18 mouse cellular contexts compared by ENCODE assay signal in genomic region chr3:55515966-55516365, GRCm38 (mm10). TPM values are rescaled to one million over a fixed set of nuclear protein-coding genes. Genes with fewer than 3 reads are reported as not detected.
"Had no signal": no experiment of that assay in that cellular context is flagged by ENCODE, and none has a peak within 500 bp of the region (broad histone marks: within the 10 kb centered on the region; RNA-seq: fewer than 3 reads in every experiment).

No protein-coding gene starts in this region.

- DNase-seq: kidney, adult 9 months; kidney, postnatal 4 days; left cerebral cortex, postnatal 4 days; liver; liver, embryonic 13.5 days; liver, postnatal 0 days; lung, postnatal 14 days; thymus, adult 18-20 months; thymus, postnatal 25 days had no signal

- ATAC-seq: intestine, embryonic 15.5 days; liver, postnatal 0 days had no signal

- H3K4me1 ChIP-seq: intestine, embryonic 15.5 days; liver, embryonic 13.5 days had no signal

- H3K9me3 ChIP-seq: intestine, embryonic 15.5 days; liver, embryonic 13.5 days; lung, embryonic 15.5 days; neural tube, embryonic 12.5 days had no signal

- H3K27me3 ChIP-seq: intestine, embryonic 15.5 days; liver, embryonic 13.5 days; lung, embryonic 15.5 days; neural tube, embryonic 12.5 days had no signal

- H3K9ac ChIP-seq: intestine, embryonic 15.5 days; liver, embryonic 13.5 days; liver, postnatal 0 days; lung, embryonic 15.5 days; neural tube, embryonic 12.5 days had no signal

- H3K4me3 ChIP-seq: intestine, embryonic 15.5 days; layer of hippocampus, adult 2 months; liver, embryonic 13.5 days; lung, embryonic 15.5 days; megakaryocyte, embryonic 14.5 days; myocyte; neural tube, embryonic 12.5 days had no signal

- H3K36me3 ChIP-seq: intestine, embryonic 15.5 days; liver, embryonic 13.5 days; lung, embryonic 15.5 days had no signal

- H3K27ac ChIP-seq: intestine, embryonic 15.5 days; layer of hippocampus, adult 2 months; liver, embryonic 13.5 days; lung, embryonic 15.5 days; macrophage; neural tube, embryonic 12.5 days had no signal

- H3K4me2 ChIP-seq: intestine, embryonic 15.5 days; liver, embryonic 13.5 days; lung, embryonic 15.5 days; neural tube, embryonic 12.5 days had no signal

RNA-seq across cellular contexts. Expression of gene Gm21954, which starts 44.0 kb away (rescaled TPM):
- polyA plus RNA-seq: intestine, embryonic 15.5 days; liver, embryonic 13.5 days; liver, postnatal 0 days; lung, embryonic 15.5 days; macrophage; myocyte; neural tube, embryonic 12.5 days; stomach, embryonic 14.5 days; urinary bladder, adult 2 months had no signal
